Comparison of ENCODE assay signal across 8 mouse cellular contexts in the genomic region with DNA sequence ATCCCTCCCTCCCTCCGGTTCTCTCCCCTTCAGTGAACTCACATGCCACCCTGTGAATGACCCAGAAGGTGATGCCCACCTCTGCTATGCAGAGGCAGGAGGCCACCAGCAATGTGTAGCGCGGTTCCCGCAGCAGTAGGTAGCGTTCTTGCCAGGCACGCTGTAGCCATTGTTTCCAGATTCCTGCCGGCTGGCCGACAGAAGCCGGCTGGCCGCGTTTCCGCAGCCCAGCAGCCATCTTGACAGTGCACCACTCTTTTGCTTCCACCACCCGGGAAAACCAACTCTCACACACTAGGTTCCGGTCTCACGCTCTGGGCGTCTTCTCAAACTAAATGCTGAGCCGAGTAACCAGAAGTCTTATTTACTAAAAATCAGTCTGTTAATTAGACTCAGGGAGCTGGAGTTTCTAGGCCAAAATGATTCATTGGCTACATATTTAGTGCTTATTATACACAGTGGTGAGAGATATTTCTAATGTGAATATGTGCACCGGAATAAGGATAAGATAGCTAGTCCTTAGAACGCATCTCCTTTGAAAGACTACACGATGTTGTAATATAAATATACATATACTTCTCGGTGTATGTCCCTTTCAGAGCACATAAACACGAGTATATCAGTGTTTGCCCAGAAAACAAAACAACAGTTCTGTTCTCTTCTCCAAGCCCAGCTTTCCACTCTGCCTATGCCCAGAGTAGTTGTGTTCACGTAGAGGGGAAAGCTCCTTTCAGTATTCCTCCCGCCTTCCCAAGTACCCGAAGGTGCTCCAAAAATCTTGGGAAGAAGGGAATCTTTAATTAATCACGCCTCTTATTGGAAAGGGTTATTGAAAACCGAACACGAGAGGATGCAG. TPM values are rescaled to one million over a fixed set of nuclear protein-coding genes. Genes with fewer than 3 reads are reported as not detected.
DNase-seq lines count a peak whose midpoint lies in the region; ATAC-seq and TF ChIP-seq lines count a peak whose summit lies in the region.

No protein-coding gene starts in this region.

- peaks cover 7% of the 10 kb centered on the region; the same call in 1 of the 2 replicates for H3K4me1 ChIP-seq in intestine, embryonic 15.5 days (replicated peaks)
- H3K4me1 ChIP-seq in limb, embryonic 14.5 days (ENCODE audit: control insufficient read depth, insufficient read depth, low read length), result 0 out of 2 replicates have a peak, but pooled peaks cover 6% of the 10 kb centered on the region
- H3K4me1 ChIP-seq in midbrain, embryonic 15.5 days, result peaks cover 29% of the 10 kb centered on the region
- H3K4me1 ChIP-seq in spleen, adult 2 months (ENCODE audit: control insufficient read depth, insufficient read depth, insufficient read length), result peaks cover 2% of the 10 kb centered on the region

- peak; percentile 72 for ATAC-seq in intestine, embryonic 15.5 days
- peak; percentile 75 for ATAC-seq in limb, embryonic 14.5 days (ENCODE audit: low FRiP score, low read depth)
- peak; percentile 79 for ATAC-seq in midbrain, embryonic 15.5 days (replicated peaks)

- H3K4me3 ChIP-seq in intestine, embryonic 15.5 days (replicated peaks), result peak overlapping the region; percentile 62
- H3K4me3 ChIP-seq in limb, embryonic 14.5 days (replicated peaks; ENCODE audit: low read length), result peak overlapping the region; percentile 77
- peak overlapping the region; percentile 71 for H3K4me3 ChIP-seq in midbrain, embryonic 15.5 days
- peak overlapping the region; percentile 80 for H3K4me3 ChIP-seq in spleen, adult 2 months (ENCODE audit: extremely low read depth, insufficient read depth, insufficient read length)

- peak overlapping the region; percentile 62 for H3K9ac ChIP-seq in intestine, embryonic 15.5 days
- peak overlapping the region; percentile 76 for H3K9ac ChIP-seq in limb, embryonic 14.5 days (ENCODE audit: low read depth, low read length, severe bottlenecking)
- H3K9ac ChIP-seq in midbrain, embryonic 15.5 days, result peak overlapping the region; percentile 88

- under 1% methylated on average over 28 of the region's 28 CpGs for WGBS in intestine, embryonic 15.5 days
- WGBS in limb, embryonic 14.5 days, result under 1% methylated on average over 28 of the region's 28 CpGs
- under 1% methylated on average over 28 of the region's 28 CpGs for WGBS in midbrain, embryonic 15.5 days
- 1% methylated on average over 28 of the region's 28 CpGs for WGBS in spleen, adult 2 months

- no peaks in the 10 kb centered on the region for H3K9me3 ChIP-seq in intestine, embryonic 15.5 days
- H3K9me3 ChIP-seq in limb, embryonic 14.5 days (ENCODE audit: control insufficient read depth, low read length), result no peaks in the 10 kb centered on the region
- H3K9me3 ChIP-seq in midbrain, embryonic 15.5 days, result no peaks in the 10 kb centered on the region

- peak; percentile 91; the same call in 1 of the 2 replicates for TF ChIP-seq POLR2A in limb, embryonic 14.5 days (IDR thresholded peaks at IDR 0.05; ENCODE audit: borderline replicate concordance, extremely low read depth, insufficient read depth, insufficient read length)
- peak; percentile 84 for TF ChIP-seq POLR2A in spleen, adult 2 months (IDR thresholded peaks at IDR 0.05; ENCODE audit: low read depth, low read length)

- peak; percentile 54 to 73 for DNase-seq in urinary bladder, adult 18-20 months (ENCODE audit: low spot score in 2 of 2)
- DNase-seq in urinary bladder, postnatal 10 days (ENCODE audit: low spot score), result no peak
- DNase-seq in embryo, embryonic 11 days, result peak; percentile 90
- DNase-seq in gastrocnemius, postnatal 36 days, result peak; percentile 55 to 74
- peak; percentile 78 for DNase-seq in limb, embryonic 14.5 days (ENCODE audit: low spot score)
- DNase-seq in spleen, adult 2 months (ENCODE audit: low read depth in 1 of 2, low spot score in 2 of 2), result peak; percentile 62 to 72

- no peaks in the 10 kb centered on the region for H3K27me3 ChIP-seq in intestine, embryonic 15.5 days (replicated peaks)
- no peaks in the 10 kb centered on the region for H3K27me3 ChIP-seq in limb, embryonic 14.5 days (ENCODE audit: control insufficient read depth, insufficient read depth, low read length)
- no peaks in the 10 kb centered on the region for H3K27me3 ChIP-seq in midbrain, embryonic 15.5 days (replicated peaks)
- H3K27me3 ChIP-seq in spleen, adult 2 months (ENCODE audit: control insufficient read depth, insufficient read depth, low read length), result no peaks in the 10 kb centered on the region

- intact Hi-C loops in gastrocnemius, postnatal 36 days (cut with DNase I), result no loop called here

- H3K4me2 ChIP-seq in intestine, embryonic 15.5 days (replicated peaks), result peak overlapping the region; percentile 80
- peak overlapping the region; percentile 99 for H3K4me2 ChIP-seq in limb, embryonic 14.5 days (replicated peaks; ENCODE audit: low read depth, low read length, severe bottlenecking)
- H3K4me2 ChIP-seq in midbrain, embryonic 15.5 days, result peak overlapping the region; percentile 91

- H3K36me3 ChIP-seq in intestine, embryonic 15.5 days, result peaks cover 15% of the 10 kb centered on the region; the same call in 1 of the 2 replicates
- peaks cover 21% of the 10 kb centered on the region for H3K36me3 ChIP-seq in limb, embryonic 14.5 days (ENCODE audit: control insufficient read depth, insufficient read depth, low read length)
- H3K36me3 ChIP-seq in midbrain, embryonic 15.5 days (replicated peaks), result peaks cover 16% of the 10 kb centered on the region
- H3K36me3 ChIP-seq in spleen, adult 2 months (ENCODE audit: control insufficient read depth, insufficient read depth, low read length), result peaks cover 10% of the 10 kb centered on the region; the same call in 1 of the 2 replicates

- TF ChIP-seq CTCF in spleen, adult 2 months (IDR thresholded peaks at IDR 0.05; ENCODE audit: extremely low read depth, insufficient read depth, insufficient read length, insufficient replicate concordance), result no peak

- H3K27ac ChIP-seq in intestine, embryonic 15.5 days, result peak overlapping the region; percentile 75
- H3K27ac ChIP-seq in limb, embryonic 14.5 days (replicated peaks; ENCODE audit: low read depth, low read length), result peak overlapping the region; percentile 74
- H3K27ac ChIP-seq in midbrain, embryonic 15.5 days, result peak overlapping the region; percentile 85
- peak overlapping the region; percentile 24 for H3K27ac ChIP-seq in spleen, adult 2 months (ENCODE audit: insufficient read depth, low read length)

RNA-seq across cellular contexts. Expression of a gene that starts 0.7 kb away (rescaled TPM):
- total RNA-seq in gastrocnemius, postnatal 36 days (2021), result 1 to 10 TPM; 3.7 to 5.5 TPM
- 32.0 and 37.2 TPM in 2 replicates for polyA plus RNA-seq in intestine, embryonic 15.5 days (2015; fragmentation: Nextera tagmentation; extraction: Ambion mirVana)
- 28.0 and 33.0 TPM in 2 replicates for polyA plus RNA-seq in limb, embryonic 14.5 days (2012; rRNA removed)
- 38.8 and 44.1 TPM in 2 replicates for polyA plus RNA-seq in limb, embryonic 14.5 days (2014; fragmentation: Nextera tagmentation; extraction: Ambion mirVana)
- polyA plus RNA-seq in midbrain, embryonic 15.5 days (2015; fragmentation: Nextera tagmentation; extraction: Ambion mirVana), result 8.5 and 10.4 TPM in 2 replicates
- 9.2 and 10.8 TPM in 2 replicates for polyA plus RNA-seq in spleen, adult 2 months (2012; rRNA removed)

RNA-seq across cellular contexts. Expression of a gene that starts 0.7 kb away (rescaled TPM):
- total RNA-seq in gastrocnemius, postnatal 36 days (2021), result not detected
- polyA plus RNA-seq in intestine, embryonic 15.5 days (2015; fragmentation: Nextera tagmentation; extraction: Ambion mirVana), result 0.19 TPM in 1 of 2 replicates, not detected in the other
- not detected in 2 replicates for polyA plus RNA-seq in limb, embryonic 14.5 days (2012; rRNA removed)
- not detected in 2 replicates for polyA plus RNA-seq in limb, embryonic 14.5 days (2014; fragmentation: Nextera tagmentation; extraction: Ambion mirVana)
- polyA plus RNA-seq in midbrain, embryonic 15.5 days (2015; fragmentation: Nextera tagmentation; extraction: Ambion mirVana), result 0.21 TPM in 1 of 2 replicates, not detected in the other
- 0.02 TPM in 1 of 2 replicates, not detected in the other for polyA plus RNA-seq in spleen, adult 2 months (2012; rRNA removed)

RNA-seq across cellular contexts. Expression of a gene that starts 0.8 kb away (rescaled TPM):
- total RNA-seq in gastrocnemius, postnatal 36 days (2021), result 10 to 100 TPM; 12.7 to 15.8 TPM
- 40.1 and 46.0 TPM in 2 replicates for polyA plus RNA-seq in intestine, embryonic 15.5 days (2015; fragmentation: Nextera tagmentation; extraction: Ambion mirVana)
- polyA plus RNA-seq in limb, embryonic 14.5 days (2012; rRNA removed), result 27.4 and 43.5 TPM in 2 replicates
- 43.0 and 43.6 TPM in 2 replicates for polyA plus RNA-seq in limb, embryonic 14.5 days (2014; fragmentation: Nextera tagmentation; extraction: Ambion mirVana)
- 40.8 and 42.9 TPM in 2 replicates for polyA plus RNA-seq in midbrain, embryonic 15.5 days (2015; fragmentation: Nextera tagmentation; extraction: Ambion mirVana)
- 18.5 and 19.6 TPM in 2 replicates for polyA plus RNA-seq in spleen, adult 2 months (2012; rRNA removed)

RNA-seq across cellular contexts. Expression of a gene that starts 10.4 kb away (rescaled TPM):
- total RNA-seq in gastrocnemius, postnatal 36 days (2021), result 1 to 10 TPM; 1.0 to 1.3 TPM
- polyA plus RNA-seq in intestine, embryonic 15.5 days (2015; fragmentation: Nextera tagmentation; extraction: Ambion mirVana), result 0.83 and 0.97 TPM in 2 replicates
- polyA plus RNA-seq in limb, embryonic 14.5 days (2012; rRNA removed), result 4.3 and 5.9 TPM in 2 replicates
- 1.0 and 1.1 TPM in 2 replicates for polyA plus RNA-seq in limb, embryonic 14.5 days (2014; fragmentation: Nextera tagmentation; extraction: Ambion mirVana)
- 33.5 and 35.8 TPM in 2 replicates for polyA plus RNA-seq in midbrain, embryonic 15.5 days (2015; fragmentation: Nextera tagmentation; extraction: Ambion mirVana)
- 1.3 and 1.4 TPM in 2 replicates for polyA plus RNA-seq in spleen, adult 2 months (2012; rRNA removed)

RNA-seq across cellular contexts. Expression of a gene that starts 18.9 kb away (rescaled TPM):
- under 1 TPM; 0.30 to 0.41 TPM for total RNA-seq in gastrocnemius, postnatal 36 days (2021)
- polyA plus RNA-seq in intestine, embryonic 15.5 days (2015; fragmentation: Nextera tagmentation; extraction: Ambion mirVana), result 1.3 and 1.6 TPM in 2 replicates
- polyA plus RNA-seq in limb, embryonic 14.5 days (2012; rRNA removed), result 14.1 and 15.8 TPM in 2 replicates
- polyA plus RNA-seq in limb, embryonic 14.5 days (2014; fragmentation: Nextera tagmentation; extraction: Ambion mirVana), result 3.9 and 4.1 TPM in 2 replicates
- polyA plus RNA-seq in midbrain, embryonic 15.5 days (2015; fragmentation: Nextera tagmentation; extraction: Ambion mirVana), result 17.1 and 19.9 TPM in 2 replicates
- polyA plus RNA-seq in spleen, adult 2 months (2012; rRNA removed), result 0.07 and 0.15 TPM in 2 replicates

Comparison
In these comparisons a context has a peak if more than half of its experiments do, and no peak if none do; other contexts are left out.
1. H3K27ac ChIP-seq: peak in every context shown above with its lines; median percentile 85 in midbrain, embryonic 15.5 days; 75 in intestine, embryonic 15.5 days; 74 in limb, embryonic 14.5 days; 24 in spleen, adult 2 months.